In the genomic region with DNA sequence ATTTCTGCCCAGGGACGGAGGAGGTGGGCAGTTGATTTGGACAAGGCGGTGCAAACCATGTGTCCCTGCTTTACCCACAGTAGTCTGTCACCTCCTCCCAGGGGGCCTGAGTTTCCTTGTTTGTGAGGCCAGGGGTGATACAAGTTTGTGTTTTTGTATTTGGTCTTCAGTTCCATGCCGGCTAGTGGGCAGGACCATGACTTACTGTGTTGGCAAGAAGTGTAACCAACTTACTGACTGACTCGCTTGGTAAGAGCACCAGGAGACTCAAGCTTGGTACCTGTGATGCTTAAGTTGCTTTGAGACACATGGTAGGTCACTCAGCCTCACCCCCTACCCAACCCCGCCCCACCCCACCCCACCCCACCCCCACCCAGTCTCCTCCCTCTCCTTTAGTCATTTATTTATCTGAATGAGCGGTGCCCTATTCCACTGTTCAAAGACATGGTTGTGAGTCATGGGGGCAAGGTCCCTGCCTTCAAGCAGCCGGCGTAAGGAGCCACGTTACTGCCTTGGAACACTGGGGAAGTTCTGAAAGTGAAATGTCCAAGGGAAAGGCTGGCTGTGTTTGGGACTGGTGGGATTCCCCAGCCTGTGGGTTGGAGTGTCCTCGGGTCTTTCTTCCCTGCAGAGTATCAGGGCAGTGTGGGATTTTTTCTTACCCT, we compare ENCODE assay signal across 15 mouse cellular contexts. TPM values are rescaled to one million over a fixed set of nuclear protein-coding genes. Genes with fewer than 3 reads are reported as not detected.
A peak's percentile ranks its signal among the peaks of the same experiment; 100 is the strongest.
DNase-seq lines count a peak whose midpoint lies in the region; ATAC-seq and TF ChIP-seq lines count a peak whose summit lies in the region.
"Had no signal": no experiment of that assay in that cellular context is flagged by ENCODE, and none has a peak within 500 bp of the region (broad histone marks: within the 10 kb centered on the region; RNA-seq: fewer than 3 reads in every experiment).

No protein-coding gene starts in this region.

- H3K9ac ChIP-seq in lung, postnatal 0 days (replicated peaks; ENCODE audit: low read depth) = no peak overlapping the region
- H3K9ac ChIP-seq in kidney, embryonic 16.5 days (replicated peaks; ENCODE audit: low read length) = no peak overlapping the region
- no peak overlapping the region for H3K9ac ChIP-seq in stomach, postnatal 0 days (ENCODE audit: low read length)
- H3K9ac ChIP-seq: liver, embryonic 14.5 days; midbrain, embryonic 15.5 days; neural tube, embryonic 13.5 days had no signal

- H3K27ac ChIP-seq in lung, postnatal 0 days (ENCODE audit: low read length) = no peak overlapping the region
- H3K27ac ChIP-seq in kidney, embryonic 16.5 days (ENCODE audit: low read length) = no peak overlapping the region
- H3K27ac ChIP-seq in stomach, postnatal 0 days (replicated peaks) = peak overlapping the region; percentile 65
- no peak overlapping the region for H3K27ac ChIP-seq in cerebellum, adult 2 months (ENCODE audit: insufficient read depth, low read length)
- H3K27ac ChIP-seq: liver, embryonic 14.5 days; midbrain, embryonic 15.5 days; neural tube, embryonic 13.5 days had no signal

- H3K36me3 ChIP-seq in lung, postnatal 0 days (ENCODE audit: insufficient read depth, low read length) = no peaks in the 10 kb centered on the region
- H3K36me3 ChIP-seq in kidney, embryonic 16.5 days (ENCODE audit: insufficient read depth, low read length) = no peaks in the 10 kb centered on the region
- no peaks in the 10 kb centered on the region for H3K36me3 ChIP-seq in stomach, postnatal 0 days (ENCODE audit: control insufficient read depth, insufficient read depth, low read length)
- H3K36me3 ChIP-seq: midbrain, embryonic 15.5 days; neural tube, embryonic 13.5 days had no signal

- H3K9me3 ChIP-seq in lung, postnatal 0 days (ENCODE audit: low read length) = no peaks in the 10 kb centered on the region
- H3K9me3 ChIP-seq in kidney, embryonic 16.5 days (ENCODE audit: low read length) = no peaks in the 10 kb centered on the region
- H3K9me3 ChIP-seq in stomach, postnatal 0 days (ENCODE audit: control insufficient read depth, low read length) = no peaks in the 10 kb centered on the region
- H3K9me3 ChIP-seq: midbrain, embryonic 15.5 days; neural tube, embryonic 13.5 days had no signal

- no peak overlapping the region for H3K4me3 ChIP-seq in lung, postnatal 0 days (ENCODE audit: low read depth, low read length)
- no peak overlapping the region for H3K4me3 ChIP-seq in kidney, embryonic 16.5 days (ENCODE audit: low read length)
- H3K4me3 ChIP-seq in stomach, postnatal 0 days (ENCODE audit: low read depth, low read length) = no peak overlapping the region
- no peak overlapping the region for H3K4me3 ChIP-seq in cerebellum, adult 2 months (replicated peaks; ENCODE audit: insufficient read depth, low read depth, low read length)
- H3K4me3 ChIP-seq: midbrain, embryonic 15.5 days; neural tube, embryonic 13.5 days had no signal

- peaks cover 15% of the 10 kb centered on the region for H3K4me1 ChIP-seq in lung, postnatal 0 days (ENCODE audit: insufficient read depth, low read depth, low read length)
- H3K4me1 ChIP-seq in kidney, embryonic 16.5 days (ENCODE audit: insufficient read depth, low read length) = 0 out of 2 replicates have a peak, but pooled peaks cover 4% of the 10 kb centered on the region
- H3K4me1 ChIP-seq in stomach, postnatal 0 days (replicated peaks; ENCODE audit: control insufficient read depth, insufficient read depth) = peaks cover 7% of the 10 kb centered on the region; the same call in 1 of the 2 replicates
- H3K4me1 ChIP-seq in cerebellum, adult 2 months (ENCODE audit: control insufficient read depth, insufficient read depth, low read length) = no peaks in the 10 kb centered on the region

- no peaks in the 10 kb centered on the region for H3K27me3 ChIP-seq in lung, postnatal 0 days (replicated peaks; ENCODE audit: insufficient read depth, low read length)
- no peaks in the 10 kb centered on the region for H3K27me3 ChIP-seq in kidney, embryonic 16.5 days (ENCODE audit: insufficient read depth, low read length)
- no peaks in the 10 kb centered on the region for H3K27me3 ChIP-seq in stomach, postnatal 0 days (ENCODE audit: control insufficient read depth, insufficient read depth, low read length)
- no peaks in the 10 kb centered on the region for H3K27me3 ChIP-seq in cerebellum, adult 2 months (ENCODE audit: control insufficient read depth, insufficient read depth, low read length)
- H3K27me3 ChIP-seq: midbrain, embryonic 15.5 days; neural tube, embryonic 13.5 days had no signal

- ATAC-seq in lung, postnatal 0 days = peak; percentile 15; the same call in 1 of the 2 replicates
- 0 out of 2 replicates have a peak, but pooled peaks have one; percentile 50 for ATAC-seq in kidney, embryonic 16.5 days (ENCODE audit: low FRiP score, low TSS enrichment)
- peak; percentile 88 for ATAC-seq in stomach, postnatal 0 days (ENCODE audit: low FRiP score, low TSS enrichment)
- ATAC-seq in activated CD4-positive, CD25-positive, alpha-beta regulatory T cell, adult 4 months = no peak
- ATAC-seq: midbrain, embryonic 15.5 days had no signal

- no peak for DNase-seq in lung, postnatal 0 days (ENCODE audit: low spot score)
- DNase-seq in lung, postnatal 10 days = no peak
- peak; percentile 61 for DNase-seq in adrenal gland, postnatal 14 days
- peak; percentile 80 for DNase-seq in stomach, postnatal 0 days (ENCODE audit: low spot score)
- DNase-seq in cerebellum, adult 2 months = no peak
- no peak for DNase-seq in spleen, adult 12 weeks (ENCODE audit: low spot score)
- DNase-seq: heart, postnatal 36 days; lung, postnatal 4 days; retina, postnatal 1 day; thymus, adult 2 months had no signal

- TF ChIP-seq EP300 in lung, postnatal 0 days (IDR thresholded peaks at IDR 0.05) = no peak
- no peak for TF ChIP-seq EP300 in stomach, postnatal 0 days (optimal IDR thresholded peaks at IDR 0.05)

- no peak overlapping the region for H3K4me2 ChIP-seq in lung, postnatal 0 days (replicated peaks; ENCODE audit: low read depth, low read length)
- no peak overlapping the region for H3K4me2 ChIP-seq in kidney, embryonic 16.5 days (replicated peaks; ENCODE audit: low read depth, low read length)
- H3K4me2 ChIP-seq in stomach, postnatal 0 days (replicated peaks; ENCODE audit: low read depth) = no peak overlapping the region
- H3K4me2 ChIP-seq: midbrain, embryonic 15.5 days; neural tube, embryonic 13.5 days had no signal

- no peak for TF ChIP-seq CTCF in lung, postnatal 0 days (IDR thresholded peaks at IDR 0.05)
- no peak for TF ChIP-seq CTCF in stomach, postnatal 0 days (IDR thresholded peaks at IDR 0.05; ENCODE audit: low read depth)
- TF ChIP-seq CTCF in cerebellum, adult 2 months (IDR thresholded peaks at IDR 0.05; ENCODE audit: borderline replicate concordance, insufficient read depth, low read depth, low read length) = no peak

- no peak for TF ChIP-seq POLR2A in cerebellum, adult 2 months (IDR thresholded peaks at IDR 0.05; ENCODE audit: borderline replicate concordance, insufficient read depth, low read length)

- 66% methylated on average over 10 of the region's 10 CpGs for whole genome bisulfite sequencing in lung, postnatal 0 days
- WGBS in kidney, embryonic 16.5 days = 81% methylated on average over 10 of the region's 10 CpGs
- WGBS in stomach, postnatal 0 days = 52% methylated on average over 10 of the region's 10 CpGs
- WGBS in cerebellum, adult 2 months = 90% methylated on average over 10 of the region's 10 CpGs

RNA-seq across cellular contexts. Expression of a gene that starts 12.5 kb away (rescaled TPM):
- polyA plus RNA-seq in lung, postnatal 0 days (2015; fragmentation: Nextera tagmentation; extraction: Ambion mirVana) = 57.8 and 69.4 TPM in 2 replicates
- total RNA-seq in adrenal gland, postnatal 14 days (2021) = 13.6 and 14.9 TPM in 2 replicates
- polyA plus RNA-seq in kidney, embryonic 16.5 days (2015; fragmentation: Nextera tagmentation; extraction: Ambion mirVana) = 72.1 and 75.3 TPM in 2 replicates
- 43.7 and 43.8 TPM in 2 replicates for polyA plus RNA-seq in stomach, postnatal 0 days (2015; fragmentation: Nextera tagmentation; extraction: Ambion mirVana)
- 1 to 10 TPM; 3.0 to 3.5 TPM for polyA plus RNA-seq in activated CD4-positive, CD25-positive, alpha-beta regulatory T cell, adult 4 months (2017; shearing (Covaris generic))
- polyA plus RNA-seq in cerebellum, adult 2 months (2012; rRNA removed) = 26.8 and 28.0 TPM in 2 replicates

Comparison
In these comparisons a context has a peak if more than half of its experiments do, and no peak if none do; other contexts are left out.
1. DNase-seq: peak in adrenal gland, postnatal 14 days (single experiment) and stomach, postnatal 0 days (single experiment); none in lung, postnatal 0 days (single experiment), lung, postnatal 10 days (single experiment), cerebellum, adult 2 months (0 of 2) and spleen, adult 12 weeks (single experiment).